Mouse (Mus musculus) right cerebral cortex, postnatal 10 days (tissue): ENCODE results near the gene Inafm1.
"Not testable (repeated sequence)": the region's sequence is repeated elsewhere in the genome, so short reads cannot be mapped to it uniquely, and the experiment has no call there.

Experiments used
- DNase-seq, 2 experiments: peaks; one replicate each; pipeline ENCODE4 v3.0.0; 2021; ENCODE audit warnings: low spot score in 2 of 2

The Inafm1 gene

DNA sequence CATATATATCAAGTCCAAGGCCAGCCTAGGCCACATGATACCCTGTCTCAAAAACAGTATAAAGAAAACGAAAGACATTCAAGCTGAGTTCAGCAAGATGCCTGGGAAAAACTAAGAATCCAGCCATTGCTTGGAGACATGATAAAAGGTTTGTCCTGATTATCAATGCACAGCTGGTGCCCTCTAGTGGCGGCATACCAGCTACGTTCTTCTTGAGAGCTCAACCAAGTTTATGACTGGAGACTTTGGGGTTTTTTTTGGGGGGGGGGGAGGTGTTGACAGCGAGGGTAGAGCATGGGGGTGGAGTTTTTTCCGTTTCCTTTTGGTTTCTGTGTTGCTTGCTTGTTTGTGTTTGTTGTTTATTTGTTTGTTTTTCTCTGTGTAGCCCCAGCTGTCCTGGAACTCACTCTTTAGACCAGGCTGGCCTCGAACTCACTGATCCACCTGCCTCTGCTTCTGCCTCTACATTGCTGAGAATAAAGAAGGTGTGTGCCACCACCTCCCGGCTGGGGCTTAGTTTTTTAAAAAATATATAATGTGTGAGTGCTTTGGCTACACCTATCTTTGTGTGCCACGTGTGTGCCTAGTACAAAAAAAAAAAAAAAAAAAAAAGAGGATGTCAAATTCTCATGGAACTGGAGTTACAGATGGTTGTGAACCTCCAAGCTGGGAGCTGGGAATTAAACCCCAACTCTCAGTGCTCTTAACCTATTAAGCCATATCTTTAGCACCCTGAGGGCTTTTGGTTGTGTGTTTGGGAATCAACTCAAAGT, 10.2 kb downstream of the Inafm1 start:
- DNase-seq, result peak; percentile 80 to 82

DNA sequence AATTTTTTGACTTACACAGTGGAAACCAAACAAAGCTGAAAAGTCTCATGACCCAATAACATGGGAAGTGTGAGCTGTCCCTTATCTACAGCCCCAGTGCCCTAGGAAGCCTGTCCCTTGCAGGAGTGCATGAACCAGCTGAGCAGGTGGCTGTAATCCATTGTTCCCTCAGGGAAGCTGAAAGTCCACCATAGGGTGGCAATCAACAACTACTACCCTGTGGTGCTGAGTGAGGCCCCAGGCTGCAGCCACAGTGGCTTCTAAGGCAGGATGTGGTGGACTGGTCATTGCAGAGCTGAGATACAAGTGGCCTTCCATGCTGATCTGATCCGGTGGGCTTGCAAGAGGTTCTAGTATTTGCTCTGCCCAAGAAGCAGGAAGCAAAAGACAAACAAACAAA, 12.3 kb downstream of the Inafm1 start:
- no peak for DNase-seq

DNA sequence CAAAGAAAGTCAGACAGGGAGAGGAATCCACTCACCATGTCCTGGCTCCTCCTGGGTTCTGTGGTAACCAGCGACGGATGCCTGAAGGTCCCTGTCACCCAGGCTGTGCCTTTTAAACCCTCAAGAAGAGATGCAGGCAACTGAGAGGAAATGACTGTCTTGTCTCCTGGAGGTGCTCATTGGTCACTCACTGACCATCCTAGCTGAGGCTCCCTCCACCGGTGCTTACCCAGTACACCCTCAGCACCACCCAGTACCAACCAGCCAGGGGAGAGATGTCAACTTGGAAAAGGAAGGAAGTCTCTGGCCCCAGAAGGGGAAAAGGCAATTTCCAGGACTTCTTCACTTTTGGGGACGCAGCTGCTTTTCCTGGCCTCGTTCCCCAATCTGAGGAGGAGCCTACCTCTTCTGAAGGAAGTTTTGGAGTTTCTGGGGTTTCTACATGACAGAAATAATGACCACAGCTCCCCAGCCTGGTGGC, 14.3 kb downstream of the Inafm1 start, which contains the start of gene C5ar1:
TSS of gene C5ar1 (minus strand) at position 431 of the 481 bp plus-strand sequence.
- DNase-seq, result no peak

DNA sequence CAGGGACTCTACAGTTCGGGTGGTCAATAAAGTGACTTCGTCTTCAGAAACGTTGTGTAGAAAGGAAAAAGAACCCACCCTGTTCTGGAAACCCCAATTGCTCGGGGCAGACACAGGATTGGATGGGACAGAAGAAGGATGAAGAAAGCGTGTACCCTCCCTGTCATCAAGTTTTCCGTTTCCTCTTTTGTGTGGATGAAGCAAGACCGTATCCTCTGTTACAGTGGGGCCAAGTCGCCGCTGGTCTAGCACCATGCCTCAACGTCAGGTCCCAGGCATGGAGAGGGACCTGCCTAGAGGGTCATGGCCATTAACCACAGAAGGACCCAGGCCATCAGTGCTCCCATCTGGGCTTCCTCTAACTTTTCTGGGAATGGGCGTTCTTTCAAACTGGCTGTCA, 15.6 kb downstream of the Inafm1 start:
- DNase-seq, result no peak

DNA sequence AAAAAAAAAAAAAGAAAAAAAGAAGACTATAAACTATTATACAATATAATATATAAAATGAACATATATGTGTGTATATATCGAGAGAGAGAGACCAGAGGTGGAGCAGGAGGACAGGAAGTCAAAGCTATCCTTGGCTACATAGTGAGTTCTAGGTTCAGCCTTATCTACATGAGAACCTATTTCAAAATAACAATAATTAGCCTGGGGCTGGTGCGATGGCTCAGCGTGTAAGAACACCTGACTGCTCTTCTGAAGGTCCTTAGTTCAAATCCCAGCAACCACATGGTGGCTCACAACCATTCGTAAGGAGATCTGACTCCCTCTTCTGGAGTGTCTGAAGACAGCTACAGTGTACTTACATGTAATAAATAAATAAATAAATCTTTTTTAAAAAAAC, 17.5 kb downstream of the Inafm1 start:
- not testable (repeated sequence) for DNase-seq

DNA sequence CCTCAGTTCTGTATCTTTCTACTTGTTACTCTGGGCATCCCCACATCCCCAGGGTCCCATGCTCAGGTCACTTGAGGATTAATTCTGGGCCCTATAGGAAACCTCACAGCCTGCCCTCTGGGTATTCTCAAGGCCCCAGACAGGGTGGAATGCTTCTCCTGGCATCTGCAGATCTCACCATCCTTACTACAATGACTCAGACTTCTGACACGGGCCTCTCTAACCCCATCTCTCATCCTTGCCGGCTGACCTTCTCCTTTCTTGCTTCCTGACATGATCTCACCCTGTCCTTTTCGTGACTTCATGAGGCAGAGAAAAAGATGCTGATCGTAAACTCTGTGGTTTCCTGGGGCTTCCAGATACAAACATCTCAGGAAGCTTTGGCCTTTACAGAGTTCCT, 19.2 kb downstream of the Inafm1 start:
- DNase-seq, result no peak

DNA sequence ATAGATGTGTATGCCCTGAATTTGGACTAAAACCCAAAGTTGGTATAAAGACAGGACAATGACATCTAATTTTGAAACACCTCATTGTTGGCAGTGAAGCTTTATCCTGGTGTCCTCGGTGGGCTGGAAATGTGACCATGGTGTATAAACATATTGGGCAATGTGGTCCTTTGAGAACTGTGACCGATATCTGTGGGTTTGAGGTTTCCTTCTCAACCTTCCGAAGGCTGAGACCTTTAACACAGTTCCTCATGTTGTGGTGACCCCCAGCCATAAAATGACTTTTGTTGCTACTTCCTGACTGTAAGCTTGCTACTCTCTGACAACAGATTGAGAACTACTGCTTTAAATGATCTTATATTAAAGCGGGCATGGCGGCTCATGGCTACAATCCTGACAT, 22.7 kb downstream of the Inafm1 start:
- DNase-seq, result no peak

DNA sequence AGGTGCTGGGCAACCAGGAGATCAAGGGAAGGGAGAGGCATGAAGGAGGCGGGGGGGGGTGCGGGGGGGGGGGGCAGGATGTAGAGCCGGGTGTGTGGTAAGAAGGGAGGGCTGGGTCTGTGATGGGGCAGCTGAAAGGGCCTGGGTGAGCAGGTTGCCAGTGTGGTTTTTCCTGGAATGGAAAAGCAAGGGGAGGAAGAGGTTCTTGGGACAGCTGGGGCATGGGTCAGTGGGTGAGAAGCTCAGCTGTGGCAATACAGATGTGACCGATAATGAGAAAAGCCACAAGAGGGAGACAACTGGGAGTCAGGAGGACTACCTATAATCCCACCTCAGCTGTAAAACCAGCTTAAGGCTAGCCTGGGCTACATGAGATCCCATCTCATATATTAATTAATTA, 27.5 kb downstream of the Inafm1 start:
- DNase-seq, result no peak

DNA sequence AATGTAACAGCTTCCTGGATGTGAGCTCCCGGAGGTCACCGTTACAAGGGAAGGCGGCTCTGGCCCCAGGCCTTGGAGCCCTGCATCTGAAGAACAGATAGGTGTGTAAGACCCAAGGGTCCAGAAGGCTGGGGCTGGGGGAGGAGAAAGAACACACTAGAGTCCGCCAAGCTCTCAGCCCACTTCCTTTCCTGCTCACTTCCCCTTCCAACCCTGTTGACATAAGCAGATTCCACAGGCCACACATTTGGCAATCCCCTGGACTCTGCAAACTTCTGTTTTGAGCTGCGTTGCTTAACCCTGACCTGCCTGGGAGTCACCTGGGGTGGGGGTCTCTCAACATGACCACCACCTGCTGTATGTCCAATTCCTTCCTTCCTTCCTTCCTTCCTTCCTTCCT, 29.4 kb downstream of the Inafm1 start, which contains the start of gene C5ar2:
TSS of gene C5ar2 (minus strand) at position 88 of the 400 bp plus-strand sequence.
- peak; percentile 40 to 48 for DNase-seq

DNA sequence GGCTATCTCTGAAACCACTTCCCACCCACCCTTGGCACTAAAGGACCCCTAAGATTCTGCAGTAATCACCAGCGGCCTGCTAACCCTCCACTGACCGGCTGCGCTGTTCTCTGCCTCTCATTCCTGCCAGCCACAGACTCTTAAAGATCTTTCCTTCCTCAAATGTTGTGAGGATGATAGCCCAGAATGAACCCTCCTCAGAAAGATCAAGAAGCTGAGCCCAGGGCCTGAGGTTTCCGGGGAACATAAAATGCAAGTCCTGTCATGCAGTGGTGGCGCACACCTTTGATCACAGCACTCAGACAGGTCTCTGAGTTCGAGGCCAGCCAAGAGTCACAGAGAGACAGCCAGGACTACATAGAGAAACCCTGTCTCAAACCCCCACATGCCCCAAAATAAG, 31.2 kb downstream of the Inafm1 start:
- no peak for DNase-seq

DNA sequence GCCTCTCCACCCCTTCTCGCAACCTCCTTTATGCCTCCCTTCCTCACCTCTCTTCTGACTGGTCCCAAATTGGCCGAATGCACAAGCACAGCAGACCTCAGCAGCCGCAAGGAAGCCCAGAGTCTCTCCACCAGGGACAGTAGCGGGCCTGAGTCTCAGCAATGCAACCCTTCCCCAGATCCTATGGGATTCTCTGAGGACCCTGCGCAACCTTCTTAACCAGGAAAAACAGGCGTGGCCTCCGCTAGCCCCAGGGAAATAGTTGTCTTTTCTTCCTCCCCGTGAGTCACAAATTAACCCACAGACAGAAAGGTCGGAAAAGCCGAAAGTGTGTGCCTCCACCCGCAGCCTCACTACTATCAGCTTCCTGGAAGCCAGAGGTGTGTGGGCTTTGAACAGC, 31.6 kb downstream of the Inafm1 start:
- no peak for DNase-seq

DNA sequence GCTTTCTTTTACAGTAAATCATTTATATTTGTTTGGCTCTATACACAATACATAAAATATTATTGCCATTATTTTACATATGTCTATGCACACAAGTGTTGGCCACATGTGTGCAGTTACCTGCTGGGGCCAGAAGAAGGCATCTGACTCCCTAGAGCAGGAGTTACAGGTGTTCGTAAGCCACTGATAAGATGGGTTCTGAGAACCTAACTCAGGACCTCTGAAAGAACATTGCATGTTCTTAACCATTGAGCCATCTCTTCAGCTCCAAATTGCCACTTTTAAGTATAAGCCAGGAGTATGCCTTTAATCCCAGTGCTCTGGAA, 32.5 kb downstream of the Inafm1 start:
- DNase-seq, result no peak

DNA sequence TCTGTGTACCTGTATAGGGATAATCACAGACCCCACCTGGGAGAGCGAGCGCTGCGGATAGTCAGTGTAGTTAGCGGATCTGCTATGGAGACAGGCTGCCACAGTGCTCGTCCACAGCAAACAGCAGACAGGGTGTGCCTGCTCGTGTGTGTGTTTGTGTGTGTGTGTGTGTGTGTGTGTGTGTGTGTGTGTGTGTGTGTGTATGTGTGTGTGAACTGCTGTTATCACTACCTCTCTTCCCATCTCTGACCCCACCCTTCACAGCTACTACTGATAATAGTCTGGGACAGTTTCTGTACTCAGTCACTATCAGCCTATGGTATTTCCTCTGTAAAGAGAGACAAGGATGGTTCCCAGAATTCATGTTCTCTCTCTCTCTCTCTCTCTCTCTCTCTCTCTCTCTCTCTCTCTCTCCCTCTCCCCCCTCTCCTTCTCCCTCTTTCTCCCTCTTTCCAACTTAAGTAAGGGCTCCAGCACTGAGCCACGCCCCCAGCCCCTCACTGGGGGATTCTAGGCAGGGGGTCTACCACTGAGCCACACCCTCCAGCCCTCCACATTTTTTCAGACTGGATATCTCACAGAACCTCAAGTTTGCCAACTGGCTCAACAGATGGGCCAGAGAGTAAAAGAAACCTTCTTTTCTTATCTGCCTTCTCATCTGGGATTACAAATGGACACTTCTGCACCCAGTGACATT, 33.0 kb downstream of the Inafm1 start:
- DNase-seq, result no peak

DNA sequence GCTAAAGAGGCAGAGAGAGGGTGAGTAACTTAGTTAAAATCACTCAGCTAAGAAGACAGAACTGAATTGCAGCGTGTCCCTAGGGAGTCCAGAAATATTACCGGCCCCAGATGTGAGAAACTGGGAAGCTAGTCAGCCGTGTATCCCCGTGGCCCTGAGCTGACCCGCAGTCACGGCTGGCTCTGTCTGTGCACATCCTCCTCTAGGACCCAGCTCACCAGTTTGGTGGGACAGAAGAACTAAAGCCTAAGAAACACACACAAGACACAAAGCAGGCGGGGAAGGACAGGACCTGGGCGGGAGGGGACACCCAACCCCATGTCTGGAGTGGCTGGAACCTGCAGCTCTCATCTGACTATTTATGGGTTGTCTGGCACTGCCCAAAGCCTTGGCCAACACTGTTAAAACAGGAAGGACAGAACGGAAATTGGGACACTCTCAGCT, 33.8 kb downstream of the Inafm1 start:
- DNase-seq, result no peak

DNA sequence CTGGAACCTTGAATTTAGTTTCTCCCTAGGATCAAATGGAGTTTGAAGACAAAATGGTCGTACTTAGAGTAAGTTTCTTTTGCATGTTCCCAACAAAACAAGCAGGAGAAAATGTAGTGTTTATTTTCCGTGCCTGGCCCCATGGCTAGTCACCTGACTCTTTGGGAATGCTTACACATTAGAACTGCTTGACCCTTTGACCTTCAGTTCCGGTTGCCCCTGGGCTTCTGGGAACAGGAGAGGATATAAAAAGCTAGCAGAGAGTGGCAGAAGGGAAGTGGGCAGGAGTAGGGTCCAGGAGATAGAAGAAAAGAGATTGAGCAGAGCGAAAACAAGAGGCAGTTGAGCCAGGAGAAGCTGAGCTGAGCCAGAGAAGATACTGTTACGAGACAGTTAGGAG, 43.5 kb downstream of the Inafm1 start:
- no peak for DNase-seq
